Mouse (Mus musculus): ENCODE measurements around the gene Ttyh1. TPM values are rescaled to one million over a fixed set of nuclear protein-coding genes. Genes with fewer than 3 reads are reported as not detected.

The Ttyh1 gene
- total RNA-seq, 2 experiments from 2014 or later = 0.68 to 0.75 TPM

GRCm38 (mm10) chr7:4122076-4122768 lies 3.0 kb downstream of the Ttyh1 start:
- no peak for DNase-seq (ENCODE audit: low spot score)
- intact Hi-C loops (cut with DNase I) = no loop called here

DNA sequence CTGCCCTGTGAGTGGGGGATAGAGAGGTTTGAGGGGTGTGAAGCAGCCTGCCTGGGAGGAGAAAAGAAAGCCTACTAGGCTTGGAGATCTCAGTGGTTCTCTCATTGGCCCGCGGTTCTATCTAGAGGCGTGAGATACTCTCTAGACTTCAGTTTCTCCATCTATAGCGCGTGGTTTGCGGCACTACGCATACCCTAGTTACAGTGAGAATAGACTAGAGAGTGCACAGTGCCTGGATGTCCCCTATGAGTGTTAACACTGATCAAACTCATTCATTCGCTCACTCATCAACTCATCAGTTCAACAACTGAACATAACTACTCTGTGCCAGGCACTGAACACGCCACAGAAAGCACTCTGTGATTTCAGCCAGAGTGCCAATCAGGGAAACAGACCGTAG lies 3.6 kb downstream of the Ttyh1 start:
- intact Hi-C loops (cut with DNase I) = no loop called here
- no peak for DNase-seq (ENCODE audit: low spot score)

DNA sequence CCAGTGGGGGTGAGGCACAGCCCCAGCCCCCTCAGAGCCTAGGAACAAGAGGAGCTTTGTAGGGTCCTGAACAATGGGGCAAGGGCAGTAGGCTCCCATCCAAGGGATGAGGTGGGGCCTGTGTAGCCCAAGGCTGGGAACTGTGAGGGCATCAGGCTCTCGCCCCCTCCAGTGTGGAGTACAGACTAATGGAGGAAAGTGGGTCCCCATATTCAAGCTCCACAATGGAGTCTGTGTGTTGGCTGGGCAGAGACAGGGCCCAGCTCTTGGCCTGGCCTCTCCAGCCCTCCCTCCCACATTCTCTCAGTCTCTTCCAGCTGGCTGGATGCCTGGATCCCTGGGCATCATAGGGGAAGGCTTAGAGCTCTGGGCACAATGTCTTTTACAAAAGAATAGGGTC lies 4.5 kb downstream of the Ttyh1 start:
- DNase-seq (ENCODE audit: low spot score) = no peak
- intact Hi-C loops (cut with DNase I) = loop anchor here (2.0 kb wide), 1 partner anchor 21 kb away; no protein-coding TSS in a partner anchor

GRCm38 (mm10) chr7:4124315-4124759 lies 5.1 kb downstream of the Ttyh1 start:
- DNase-seq (ENCODE audit: low spot score) = no peak
- intact Hi-C loops (cut with DNase I) = loop anchor here (2.0 kb wide), 1 partner anchor 22 kb away; no protein-coding TSS in a partner anchor

DNA sequence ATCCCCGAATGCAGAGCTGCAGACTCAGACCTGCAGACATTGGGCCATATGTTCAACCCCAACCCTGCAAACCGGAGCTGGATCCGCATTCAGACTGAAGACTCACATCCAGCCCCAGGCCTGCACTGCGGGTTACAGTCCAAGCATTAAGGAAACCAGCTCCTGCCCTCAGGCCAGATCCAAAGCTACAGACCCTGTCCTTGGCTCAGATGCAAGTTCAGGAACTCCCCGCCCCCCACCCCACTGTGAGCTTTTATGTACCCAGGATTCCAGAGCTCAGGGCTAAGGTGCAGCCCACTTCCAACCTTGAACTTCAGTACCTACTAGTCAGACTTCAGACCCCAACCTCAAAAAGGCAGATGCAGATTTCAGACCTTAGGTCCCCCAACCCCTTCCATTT lies 5.6 kb downstream of the Ttyh1 start:
- intact Hi-C loops (cut with DNase I) = loop anchor here (2.0 kb wide), 1 partner anchor 22 kb away; no protein-coding TSS in a partner anchor
- DNase-seq (ENCODE audit: low spot score) = no peak

GRCm38 (mm10) chr7:4125306-4125705 lies 6.1 kb downstream of the Ttyh1 start:
- no peak for DNase-seq (ENCODE audit: low spot score)
- intact Hi-C loops (cut with DNase I) = loop anchor here (2.0 kb wide), 1 partner anchor 23 kb away; no protein-coding TSS in a partner anchor

GRCm38 (mm10) chr7:4126992-4127785 lies 8.0 kb downstream of the Ttyh1 start:
- intact Hi-C loops (cut with DNase I) = no loop called here
- no peak for DNase-seq (ENCODE audit: low spot score)

DNA sequence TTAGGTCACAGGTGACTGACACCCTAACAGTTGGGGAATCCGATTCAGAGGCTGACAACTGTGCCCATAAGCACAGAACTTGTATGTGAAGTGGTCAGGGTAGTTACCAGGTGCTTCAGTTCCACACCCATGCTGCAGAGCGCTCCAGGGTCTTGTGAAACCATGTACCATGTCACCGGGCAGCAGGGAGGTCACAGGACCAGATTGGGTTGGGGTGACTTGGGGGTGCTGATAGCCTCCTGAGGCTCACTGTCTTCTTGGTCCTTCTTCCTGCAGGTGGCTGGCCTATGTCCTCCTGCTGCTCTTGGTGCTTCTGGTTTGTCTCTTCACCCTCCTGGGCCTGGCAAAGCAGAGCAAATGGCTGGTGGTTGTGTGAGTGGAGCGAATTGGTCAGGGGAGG lies 8.7 kb downstream of the Ttyh1 start:
- DNase-seq (ENCODE audit: low spot score) = no peak
- intact Hi-C loops (cut with DNase I) = no loop called here

- intact Hi-C loops (cut with DNase I) = no loop called here
- DNase-seq (ENCODE audit: low spot score) = peak; percentile 55
Measured at GRCm38 (mm10) chr7:4128860-4129259, 9.7 kb downstream of the Ttyh1 start.

DNA sequence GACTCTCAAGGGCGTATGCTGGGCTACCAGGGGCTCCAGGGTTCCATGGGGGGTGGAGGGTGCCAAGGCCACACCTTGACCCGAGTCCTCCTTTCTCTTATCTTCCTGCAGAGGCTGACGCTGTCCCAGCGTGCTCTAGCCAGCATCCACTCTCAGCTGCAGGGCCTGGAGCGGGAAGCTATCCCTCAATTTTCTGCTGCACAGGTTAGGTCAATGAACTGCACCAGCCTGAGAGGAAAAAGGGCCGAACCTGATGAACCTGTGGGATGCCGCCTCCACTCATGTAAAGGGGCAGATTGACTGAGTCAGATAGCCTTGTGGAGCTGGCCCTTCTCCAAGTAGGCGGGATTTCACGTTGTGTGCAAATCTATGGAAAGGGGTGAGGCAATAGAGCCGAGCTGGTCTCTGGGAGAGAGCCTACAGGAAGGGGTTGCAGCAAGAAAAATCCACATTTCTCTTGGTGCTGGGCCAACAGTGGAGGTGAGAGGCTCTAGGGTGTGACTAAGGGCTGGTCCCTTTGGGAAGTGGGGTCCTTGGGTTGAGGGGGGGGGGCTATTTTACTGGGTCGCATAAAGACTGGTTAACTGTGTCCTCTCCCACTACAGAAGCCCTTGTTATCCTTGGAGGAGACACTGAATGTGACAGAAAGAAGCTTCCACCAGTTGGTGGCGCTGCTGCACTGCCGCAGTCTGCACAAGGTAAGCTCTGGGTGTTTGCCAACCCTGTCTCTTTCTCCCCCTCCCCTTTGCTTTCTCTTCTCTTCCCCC lies 11.7 kb downstream of the Ttyh1 start:
- intact Hi-C loops (cut with DNase I) = loop anchor here (2.0 to 10.0 kb wide), 2 partner anchors 296 to 374 kb away; partner anchors contain the start of gene Ppp1r12c
- no peak for DNase-seq (ENCODE audit: low spot score)

DNA sequence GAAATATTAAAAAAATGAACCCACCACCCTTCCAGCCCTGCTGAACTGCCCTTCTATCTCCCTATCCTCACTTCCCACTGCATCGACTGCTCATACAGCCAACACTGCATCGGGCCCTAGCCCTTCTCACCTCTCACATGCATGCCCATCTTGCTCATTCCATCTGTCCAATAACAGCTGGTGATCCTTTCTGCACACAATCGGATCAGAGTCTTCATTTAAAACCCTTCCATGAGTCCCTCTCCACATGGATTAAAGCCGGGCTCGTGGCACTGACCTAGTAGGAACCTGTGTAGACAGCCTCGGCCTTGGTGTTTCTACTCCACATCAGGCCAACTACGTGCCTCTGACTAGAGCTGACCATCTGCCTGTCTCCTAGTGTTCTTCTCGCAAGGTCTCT lies 12.8 kb downstream of the Ttyh1 start:
- DNase-seq (ENCODE audit: low spot score) = no peak
- intact Hi-C loops (cut with DNase I) = loop anchor here (2.0 to 10.0 kb wide), 2 partner anchors 295 to 373 kb away; partner anchors contain the start of gene Ppp1r12c

- no peak for DNase-seq (ENCODE audit: low spot score)
- intact Hi-C loops (cut with DNase I) = loop anchor here (10.0 kb wide), 1 partner anchor 372 kb away; the partner anchor contains the start of gene Ppp1r12c
Measured at GRCm38 (mm10) chr7:4132581-4132980, 13.4 kb downstream of the Ttyh1 start.

DNA sequence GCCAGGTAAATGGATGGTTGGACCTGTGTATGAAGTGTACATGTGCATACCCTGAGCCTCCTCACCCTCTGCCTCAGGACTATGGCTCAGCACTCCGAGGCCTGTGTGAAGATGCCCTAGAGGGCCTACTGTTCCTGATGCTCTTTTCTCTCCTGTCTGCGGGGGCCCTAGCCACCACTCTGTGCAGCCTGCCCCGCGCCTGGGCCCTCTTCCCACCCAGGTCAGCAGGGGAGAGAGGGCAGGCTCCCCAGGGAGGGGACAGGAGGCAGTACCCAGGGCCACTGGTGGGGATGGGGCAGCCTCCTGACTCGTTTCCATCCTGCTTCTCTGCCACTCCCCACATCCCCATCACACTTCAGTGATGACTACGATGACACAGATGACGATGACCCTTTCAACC lies 13.8 kb downstream of the Ttyh1 start:
- DNase-seq (ENCODE audit: low spot score) = no peak
- intact Hi-C loops (cut with DNase I) = loop anchor here (10.0 kb wide), 1 partner anchor 372 kb away; the partner anchor contains the start of gene Ppp1r12c

- DNase-seq (ENCODE audit: low spot score) = no peak
- intact Hi-C loops (cut with DNase I) = loop anchor here (10.0 kb wide), 1 partner anchor 370 kb away; the partner anchor contains the start of gene Ppp1r12c
Measured at GRCm38 (mm10) chr7:4134911-4135310, 15.7 kb downstream of the Ttyh1 start.

DNA sequence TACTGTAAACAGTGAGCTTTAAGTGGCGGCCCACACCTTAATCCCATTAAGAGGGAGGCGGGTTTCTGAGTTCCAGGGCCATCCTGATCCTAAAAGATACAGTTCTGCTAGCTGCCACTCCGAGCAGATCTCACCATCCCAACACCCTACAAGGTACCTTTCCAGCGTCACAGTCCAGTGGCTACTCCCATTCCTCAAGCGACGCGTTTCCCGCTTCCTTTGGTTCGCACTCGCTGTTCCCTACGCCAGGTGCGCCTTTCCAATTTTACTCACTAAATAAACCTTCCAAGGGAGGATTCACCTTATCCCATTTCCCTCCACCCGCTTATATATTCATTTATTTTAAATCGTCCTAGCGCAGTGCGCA lies 17.2 kb downstream of the Ttyh1 start:
- intact Hi-C loops (cut with DNase I) = loop anchor here (10.0 kb wide), 1 partner anchor 368 kb away; the partner anchor contains the start of gene Ppp1r12c
- DNase-seq (ENCODE audit: low spot score) = no peak

DNA sequence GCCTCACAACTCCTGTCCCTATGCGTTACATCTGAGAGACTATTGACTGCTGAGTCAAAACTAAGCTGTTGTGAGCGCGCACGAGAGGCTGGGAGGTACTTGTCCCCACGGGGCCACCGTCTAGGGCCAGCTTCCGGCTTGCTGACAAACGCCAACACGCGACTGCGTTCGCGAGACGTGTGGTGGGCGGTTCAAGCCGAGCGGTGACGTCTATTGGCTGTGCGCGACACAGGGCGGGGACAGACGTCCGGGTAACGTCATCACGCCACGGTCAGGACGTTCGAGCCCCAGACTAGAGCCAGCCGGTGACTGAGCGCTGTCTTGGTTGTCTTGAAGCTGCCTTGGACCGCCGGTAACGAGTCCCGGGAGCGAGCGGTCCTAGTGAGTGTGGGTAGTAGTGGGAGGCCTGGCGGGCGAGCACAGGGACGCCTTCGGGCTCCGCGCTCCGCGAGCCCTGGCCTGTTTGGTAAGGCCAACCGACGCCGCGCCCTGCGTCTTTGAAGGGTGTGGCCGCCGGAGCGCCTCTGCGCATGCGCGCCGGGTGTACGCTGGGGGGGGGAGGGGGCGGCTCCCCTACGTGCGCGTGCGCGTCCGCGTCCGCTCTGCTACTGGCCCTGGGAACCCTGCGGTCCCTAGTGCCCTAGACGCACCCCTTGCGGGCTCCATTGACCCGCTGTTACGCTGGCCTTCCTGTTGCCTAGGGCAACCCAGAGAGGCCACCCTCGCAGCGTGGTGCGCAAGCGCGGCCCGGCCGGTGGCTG lies 17.7 kb downstream of the Ttyh1 start, which contains the start of gene Leng8:
Gene Leng8, plus strand, starts transcription at position 269 of the 761 bp plus-strand sequence.
- DNase-seq (ENCODE audit: low spot score) = peak; percentile 99
- intact Hi-C loops (cut with DNase I) = loop anchor here (10.0 kb wide), 1 partner anchor 368 kb away; the partner anchor contains the start of gene Ppp1r12c

DNA sequence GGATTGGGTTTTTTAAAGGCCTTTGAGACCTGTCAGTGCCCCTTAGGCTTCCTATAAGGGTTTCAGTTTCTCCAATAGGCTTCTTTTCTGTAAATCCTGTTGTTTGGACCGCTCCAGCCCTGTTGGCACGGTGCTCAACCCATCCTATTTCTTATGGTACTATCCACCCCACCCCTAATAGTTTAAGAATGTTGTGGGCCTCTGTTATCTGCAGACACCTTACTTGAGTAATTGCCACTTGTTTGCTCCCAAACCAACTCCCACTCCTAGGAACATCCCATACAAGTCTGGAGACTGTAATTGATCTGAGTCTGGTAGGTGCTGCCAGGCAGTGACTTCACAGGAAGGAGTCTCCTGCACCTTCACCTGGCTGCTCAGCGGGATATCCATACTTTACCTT lies 18.5 kb downstream of the Ttyh1 start:
- intact Hi-C loops (cut with DNase I) = loop anchor here (10.0 kb wide), 1 partner anchor 367 kb away; the partner anchor contains the start of gene Ppp1r12c
- DNase-seq (ENCODE audit: low spot score) = no peak

- intact Hi-C loops (cut with DNase I) = loop anchor here (10.0 kb wide), 1 partner anchor 367 kb away; the partner anchor contains the start of gene Ppp1r12c
Measured at GRCm38 (mm10) chr7:4138181-4138580, 19.0 kb downstream of the Ttyh1 start.

DNA sequence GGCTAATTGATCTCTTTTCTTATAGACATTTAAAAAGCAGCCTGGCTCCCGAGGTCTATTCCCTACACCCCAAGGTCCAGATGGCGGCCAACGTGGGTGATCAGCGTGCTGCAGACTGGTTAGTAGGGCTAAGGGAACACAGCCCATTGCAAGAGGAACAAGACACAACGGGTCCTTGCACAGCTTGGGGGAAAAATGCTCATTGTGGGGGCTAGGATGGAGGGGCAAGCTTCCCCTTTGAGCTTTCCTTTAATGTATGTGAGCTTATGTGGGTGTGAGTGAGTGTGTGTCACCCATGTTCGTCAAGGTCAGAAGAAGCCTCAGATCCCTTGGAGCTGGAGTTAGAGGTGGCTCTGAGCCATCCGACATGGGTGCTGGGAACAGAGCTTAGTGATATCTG lies 19.5 kb downstream of the Ttyh1 start:
- DNase-seq (ENCODE audit: low spot score) = no peak
- intact Hi-C loops (cut with DNase I) = loop anchor here (10.0 kb wide), 1 partner anchor 366 kb away; the partner anchor contains the start of gene Ppp1r12c

More at GRCm38 (mm10) chr7:4138181-4138580, 19.0 kb downstream of the Ttyh1 start:
- DNase-seq (ENCODE audit: low spot score) = no peak
